Mouse (Mus musculus) G1E (cell line): ENCODE measurements at regions not wholly inside any gene's neighbourhood (a gene's known extent, or its start where the extent isn't known, plus 50 kb on each side); places are given as distances from the start of the nearest gene placed in this dataset.

Experiments used
- ATAC-seq: 2 replicates; pipeline ENCODE4 v1.8.0; 2016; ENCODE audit warnings: mild to moderate bottlenecking; ENCODE audit not compliant: insufficient number of reproducible peaks, poor library complexity, low FRiP score, severe bottlenecking; ENCODE audit errors: extremely low read depth
- DNase-seq: peaks from one replicate; pipeline ENCODE4 v3.0.0; 2012; ENCODE audit warnings: low spot score
- H3K27me3 ChIP-seq: 2 replicates; pipeline ENCODE4 v1.6.1; 2012; ENCODE audit warnings: mild to moderate bottlenecking, low read length, inconsistent platforms; ENCODE audit not compliant: insufficient read depth
- H3K36me3 ChIP-seq: replicated peaks from 2 replicates; pipeline ENCODE3; 2012; ENCODE audit warnings: mild to moderate bottlenecking, inconsistent platforms
- H3K4me1 ChIP-seq: 2 replicates; pipeline ENCODE4 v1.6.1; 2012; ENCODE audit warnings: low read depth, low read length, inconsistent platforms, mixed read lengths; ENCODE audit not compliant: insufficient read depth
- H3K4me3 ChIP-seq: 2 replicates; pipeline ENCODE4 v1.5.1; 2012; ENCODE audit warnings: low read depth, mild to moderate bottlenecking, inconsistent platforms, low read length, moderate library complexity, mixed read lengths
- H3K9me3 ChIP-seq: replicated peaks from 2 replicates; pipeline ENCODE4 v1.6.1; 2012; ENCODE audit warnings: inconsistent platforms
- CTCF ChIP-seq: IDR thresholded peaks from 2 replicates; pipeline ENCODE4 v1.5.1; 2012; ENCODE audit warnings: low read depth, low read length, inconsistent platforms, mixed read lengths
- GATA1 ChIP-seq: IDR thresholded peaks from 2 replicates; pipeline ENCODE4 v1.6.1; 2012; ENCODE audit warnings: borderline replicate concordance, low read length, inconsistent platforms, mixed read lengths
- GATA2 ChIP-seq: IDR thresholded peaks from 2 replicates; pipeline ENCODE4 v1.6.1; 2012; ENCODE audit warnings: low read depth, low read length, inconsistent platforms, borderline replicate concordance
- POLR2AphosphoS5 ChIP-seq: IDR thresholded peaks from 2 replicates; pipeline ENCODE4 v1.6.1; 2012; ENCODE audit warnings: low read depth, low read length, inconsistent platforms; ENCODE audit not compliant: insufficient replicate concordance
- TAL1 ChIP-seq: conservative IDR thresholded peaks from 2 replicates; pipeline ENCODE4 v1.6.1; 2012; ENCODE audit warnings: low read depth, low read length, inconsistent platforms, mixed read lengths

GRCm38 (mm10) chr13:57142851-57143250 is 247.1 kb upstream of the Trpc7 start:
- Histone ChIP-seq H3K4me1 (no peaks in the 10 kb centered on the region), H3K36me3 (no peaks in the 10 kb centered on the region), H3K4me3 (no peak overlapping the region), H3K9me3 (peaks cover 62% of the 10 kb centered on the region), H3K27me3 (no peaks in the 10 kb centered on the region)
- TF ChIP-seq GATA1: no peak
- no peak for TF ChIP-seq TAL1
- TF ChIP-seq CTCF: no peak
- TF ChIP-seq GATA2: no peak
- no peak for TF ChIP-seq POLR2AphosphoS5
- DNase-seq: no peak
- no peak for ATAC-seq

GRCm38 (mm10) chr13:57142441-57142840 is 246.6 kb upstream of the Trpc7 start:
- peaks cover 63% of the 10 kb centered on the region for H3K9me3 ChIP-seq
- H3K4me1 ChIP-seq: no peaks in the 10 kb centered on the region
- no peak overlapping the region for H3K4me3 ChIP-seq
- TF ChIP-seq TAL1 (no peak), CTCF (no peak), GATA2 (no peak)
- no peak for ATAC-seq
- no peaks in the 10 kb centered on the region for H3K27me3 ChIP-seq
- DNase-seq: no peak
- no peaks in the 10 kb centered on the region for H3K36me3 ChIP-seq

GRCm38 (mm10) chr13:57115936-57116335 is 220.1 kb upstream of the Trpc7 start:
- DNase-seq (no peak), ATAC-seq (no peak)
- no peaks in the 10 kb centered on the region for H3K36me3 ChIP-seq
- H3K4me1 ChIP-seq: no peaks in the 10 kb centered on the region
- peaks cover 68% of the 10 kb centered on the region for H3K9me3 ChIP-seq
- H3K27me3 ChIP-seq: no peaks in the 10 kb centered on the region
- TF ChIP-seq CTCF (no peak), TAL1 (no peak), GATA2 (no peak), GATA1 (no peak), POLR2AphosphoS5 (no peak)
- H3K4me3 ChIP-seq: no peak overlapping the region

- DNase-seq (no peak), ATAC-seq (no peak)
- H3K4me3 ChIP-seq: no peak overlapping the region
- H3K4me1 ChIP-seq: no peaks in the 10 kb centered on the region
- H3K9me3 ChIP-seq: peaks cover 61% of the 10 kb centered on the region
- H3K27me3 ChIP-seq: no peaks in the 10 kb centered on the region
- no peaks in the 10 kb centered on the region for H3K36me3 ChIP-seq
- no peak for TF ChIP-seq TAL1
- no peak for TF ChIP-seq CTCF
- no peak for TF ChIP-seq GATA2
- TF ChIP-seq POLR2AphosphoS5: no peak
These were observed 212.2 kb upstream of the Trpc7 start for GRCm38 (mm10) chr13:57107956-57108355.

GRCm38 (mm10) chr13:57099601-57100000 is 203.8 kb upstream of the Trpc7 start:
- Histone ChIP-seq H3K4me1 (no peaks in the 10 kb centered on the region), H3K36me3 (no peaks in the 10 kb centered on the region), H3K27me3 (no peaks in the 10 kb centered on the region), H3K9me3 (peaks cover 48% of the 10 kb centered on the region), H3K4me3 (no peak overlapping the region)
- no peak for DNase-seq
- ATAC-seq: no peak
- TF ChIP-seq POLR2AphosphoS5: no peak
- TF ChIP-seq GATA2: no peak
- TF ChIP-seq GATA1: no peak
- TF ChIP-seq TAL1: no peak
- no peak for TF ChIP-seq CTCF

- Histone ChIP-seq H3K4me1 (no peaks in the 10 kb centered on the region), H3K27me3 (no peaks in the 10 kb centered on the region)
- TF ChIP-seq GATA1 (no peak), GATA2 (no peak), CTCF (no peak), TAL1 (no peak), POLR2AphosphoS5 (no peak)
These were observed 196.1 kb upstream of the Trpc7 start for GRCm38 (mm10) chr13:57091886-57092285.

GRCm38 (mm10) chr13:57089381-57090075 is 193.7 kb upstream of the Trpc7 start:
- Histone ChIP-seq H3K9me3 (peaks cover 80% of the 10 kb centered on the region), H3K4me3 (no peak overlapping the region), H3K36me3 (no peaks in the 10 kb centered on the region), H3K4me1 (no peaks in the 10 kb centered on the region), H3K27me3 (no peaks in the 10 kb centered on the region)
- DNase-seq (no peak), ATAC-seq (no peak)
- TF ChIP-seq GATA2 (no peak), CTCF (no peak), POLR2AphosphoS5 (no peak), TAL1 (no peak), GATA1 (no peak)

More at GRCm38 (mm10) chr13:57091886-57092285, 196.1 kb upstream of the Trpc7 start:
- no peak for DNase-seq
- no peak for ATAC-seq
- Histone ChIP-seq H3K4me3 (no peak overlapping the region), H3K36me3 (no peaks in the 10 kb centered on the region), H3K9me3 (peaks cover 73% of the 10 kb centered on the region)
